Mouse (Mus musculus) thymus, adult 2 months (tissue): ENCODE measurements around the gene Pdyn.

Experiments used
- CTCF ChIP-seq: fragments of 200-500 bp; IDR thresholded peaks from 2 replicates; pipeline ENCODE4 v1.5.1; 2012; ENCODE audit warnings: mild to moderate bottlenecking, control low read depth, low read length, moderate library complexity, borderline replicate concordance; ENCODE audit not compliant: control insufficient read depth, poor library complexity, insufficient read depth; ENCODE audit errors: extremely low read depth
- POLR2A ChIP-seq: fragments of 200-500 bp; IDR thresholded peaks from 2 replicates; pipeline ENCODE4 v1.6.1; 2012; ENCODE audit warnings: mild to moderate bottlenecking, low read length, control low read depth, moderate library complexity; ENCODE audit not compliant: control insufficient read depth, poor library complexity, insufficient read depth; ENCODE audit errors: extremely low read depth

DNA sequence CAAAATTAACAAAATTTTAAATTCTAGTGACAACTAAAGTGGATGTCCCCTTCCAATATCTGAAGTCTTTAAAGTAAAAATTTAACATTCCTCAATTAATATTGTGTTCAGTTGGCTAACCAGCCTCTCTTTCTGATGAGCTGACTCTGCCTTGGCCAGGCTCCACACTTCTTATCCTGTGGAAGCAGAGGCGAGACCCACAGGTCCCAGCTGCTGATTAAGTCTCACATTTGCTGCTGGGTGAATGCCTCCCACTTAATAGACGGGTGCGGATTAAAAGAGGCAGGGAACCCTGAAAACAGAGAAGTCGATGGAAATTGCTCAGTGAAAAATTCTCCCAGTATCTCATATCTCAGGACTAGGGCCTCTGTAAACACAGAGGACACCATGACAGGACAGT is 37.2 kb downstream of the Pdyn start:
- no peak for TF ChIP-seq CTCF
- TF ChIP-seq POLR2A = no peak
